19 mouse cellular contexts compared by ENCODE assay signal in the genomic region with DNA sequence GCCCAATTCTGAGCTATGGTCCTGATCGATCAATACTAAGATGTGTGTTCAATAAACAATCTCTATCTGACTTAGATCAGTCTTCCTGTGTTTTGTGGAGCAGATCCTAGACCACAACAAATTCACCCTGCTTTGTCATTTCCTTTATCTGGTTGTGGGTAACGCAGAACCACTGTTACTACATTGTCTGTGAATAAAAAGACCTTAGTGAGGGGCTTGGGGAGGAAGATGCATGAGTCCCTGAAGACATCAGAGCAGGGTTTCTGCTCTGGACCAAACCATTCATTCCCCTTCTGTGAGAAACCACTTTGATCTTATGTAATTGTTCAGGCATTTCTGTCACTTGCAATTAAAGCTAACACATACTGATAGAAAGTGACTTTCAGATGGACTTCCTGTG.
"Had no signal": no experiment of that assay in that cellular context is flagged by ENCODE, and none has a peak within 500 bp of the region (broad histone marks: within the 10 kb centered on the region; RNA-seq: fewer than 3 reads in every experiment).

No protein-coding gene starts in this region.

- H3K4me3 ChIP-seq: kidney, embryonic 15.5 days; limb, embryonic 12.5 days; liver, embryonic 13.5 days; lung, embryonic 15.5 days; myocyte; neural tube, embryonic 12.5 days had no signal

- H3K4me1 ChIP-seq: kidney, embryonic 15.5 days; limb, embryonic 12.5 days; lung, embryonic 15.5 days; neural tube, embryonic 12.5 days had no signal

- H3K9ac ChIP-seq: kidney, embryonic 15.5 days; limb, embryonic 12.5 days; liver, embryonic 13.5 days; liver, postnatal 0 days; lung, embryonic 15.5 days; neural tube, embryonic 12.5 days had no signal

- H3K36me3 ChIP-seq: kidney, embryonic 15.5 days; limb, embryonic 12.5 days; liver, embryonic 13.5 days; lung, embryonic 15.5 days; neural tube, embryonic 12.5 days had no signal

- H3K4me2 ChIP-seq: kidney, embryonic 15.5 days; limb, embryonic 12.5 days; liver, embryonic 13.5 days; lung, embryonic 15.5 days; neural tube, embryonic 12.5 days had no signal

- H3K9me3 ChIP-seq: kidney, embryonic 15.5 days; limb, embryonic 12.5 days; liver, embryonic 13.5 days; lung, embryonic 15.5 days; neural tube, embryonic 12.5 days had no signal

- H3K27me3 ChIP-seq: kidney, embryonic 15.5 days; limb, embryonic 12.5 days; liver, embryonic 13.5 days; lung, embryonic 15.5 days; neural tube, embryonic 12.5 days had no signal

- DNase-seq: kidney, adult 18-20 months; kidney, postnatal 14 days; layer of hippocampus, adult 9-11 months; layer of hippocampus, postnatal 36 days; liver; liver, embryonic 13.5 days; liver, postnatal 0 days; lung, postnatal 14 days; midbrain, embryonic 14.5 days; right cerebral cortex, adult 18-20 months; right cerebral cortex, postnatal 25 days; thymus, postnatal 4 days had no signal

- ATAC-seq: liver, postnatal 0 days had no signal

- H3K27ac ChIP-seq: kidney, embryonic 15.5 days; limb, embryonic 12.5 days; liver, embryonic 13.5 days; lung, embryonic 15.5 days; macrophage; neural tube, embryonic 12.5 days; stomach, postnatal 0 days had no signal
